Mouse (Mus musculus) left cerebral cortex, adult 2 months (tissue): ENCODE measurements around the gene Scd2. TPM values are rescaled to one million over a fixed set of nuclear protein-coding genes. Genes with fewer than 3 reads are reported as not detected.

Experiments
- DNase-seq, 2 experiments: peaks; one replicate each; pipeline ENCODE4 v3.0.0; 2021 to 2022; ENCODE audit warnings: low spot score in 2 of 2, mixed read lengths in 1 of 2; ENCODE audit errors: extremely low spot score in 1 of 2
- H3K27ac ChIP-seq: fragments of 200-600 bp; 2 replicates; pipeline ENCODE4 v1.8.1; 2022
- H3K4me3 ChIP-seq: fragments of 200-600 bp; 2 replicates; pipeline ENCODE4 v1.8.1; 2022
- CTCF ChIP-seq: fragments of 200-600 bp; IDR thresholded peaks from 2 replicates; pipeline ENCODE4 v1.8.1; 2022; ENCODE audit warnings: antibody characterized with exemption, mild to moderate bottlenecking, moderate library complexity
- intact Hi-C: fragments of 180-260 bp; cut with DNase I; formaldehyde crosslinking; loops from one replicate; pipeline ENCODE4 v1.15.1; 2025
- total RNA-seq, 2 experiments: library from RNA; stranded (reverse); gene quantifications; 2 replicates each; pipeline ENCODE4 v1.2.3; 2021

Gene Scd2
- total RNA-seq, 2 experiments from 2014 or later, result 580 to 609 TPM

- intact Hi-C loops, result no loop called here
- TF ChIP-seq CTCF, result no peak
Measured at GRCm38 (mm10) chr19:44287415-44288110, 5.9 kb upstream of the Scd2 start.

GRCm38 (mm10) chr19:44292083-44292482 is 1.4 kb upstream of the Scd2 start:
- no peak for DNase-seq
- TF ChIP-seq CTCF, result no peak
- intact Hi-C loops, result no loop called here
- H3K27ac ChIP-seq, result no peak overlapping the region
- H3K4me3 ChIP-seq, result no peak overlapping the region

More at GRCm38 (mm10) chr19:44287415-44288110, 5.9 kb upstream of the Scd2 start:
- no peak overlapping the region for H3K4me3 ChIP-seq
- H3K27ac ChIP-seq, result no peak overlapping the region
- DNase-seq, result no peak

- no peak for DNase-seq
- no peak overlapping the region for H3K4me3 ChIP-seq
- intact Hi-C loops, result no loop called here
- TF ChIP-seq CTCF, result no peak
- peak overlapping the region; percentile 99 for H3K27ac ChIP-seq
Measured at GRCm38 (mm10) chr19:44292483-44292882, 991 bp upstream of the Scd2 start.

- intact Hi-C loops, result loop anchor here (1.0 kb wide), 1 partner anchor 27 kb away; no protein-coding TSS in a partner anchor
- H3K27ac ChIP-seq, result peak overlapping the region; percentile 99
- peak; percentile 91 to 93 for DNase-seq
- no peak; the same call in none of the 2 replicates for TF ChIP-seq CTCF
- peak overlapping the region; percentile 94 for H3K4me3 ChIP-seq
Measured at GRCm38 (mm10) chr19:44293769-44294551, 486 bp downstream of the Scd2 start.

GRCm38 (mm10) chr19:44294588-44295041 is 1.1 kb downstream of the Scd2 start:
- peak; percentile 96 for TF ChIP-seq CTCF
- intact Hi-C loops, result loop anchor here (1.0 to 5.0 kb wide), 3 partner anchors 27 to 97 kb away; no protein-coding TSS in a partner anchor
- peak overlapping the region; percentile 99 for H3K27ac ChIP-seq
- peak; percentile 88 to 91 for DNase-seq
- H3K4me3 ChIP-seq, result peak overlapping the region; percentile 94

GRCm38 (mm10) chr19:44295251-44295650 is 1.8 kb downstream of the Scd2 start:
- intact Hi-C loops, result loop anchor here (1.0 to 5.0 kb wide), 2 partner anchors 47 to 98 kb away; no protein-coding TSS in a partner anchor
- DNase-seq, result peak in 1 of 2 experiments; percentile 40
- H3K27ac ChIP-seq, result peak overlapping the region; percentile 99
- H3K4me3 ChIP-seq, result peak overlapping the region; percentile 94
- no peak for TF ChIP-seq CTCF

GRCm38 (mm10) chr19:44295741-44296140 is 2.3 kb downstream of the Scd2 start:
- intact Hi-C loops, result loop anchor here (1.0 to 5.0 kb wide), 2 partner anchors 47 to 98 kb away; no protein-coding TSS in a partner anchor
- TF ChIP-seq CTCF, result peak; percentile 99
- peak; percentile 85 to 89 for DNase-seq
- Histone ChIP-seq H3K4me3 (peak overlapping the region; percentile 94), H3K27ac (peak overlapping the region; percentile 99)

GRCm38 (mm10) chr19:44296186-44296585 is 2.7 kb downstream of the Scd2 start:
- no peak for DNase-seq
- Histone ChIP-seq H3K4me3 (peak overlapping the region; percentile 94), H3K27ac (peak overlapping the region; percentile 99)
- intact Hi-C loops, result loop anchor here (5.0 kb wide), 1 partner anchor 99 kb away; no protein-coding TSS in a partner anchor
- TF ChIP-seq CTCF, result no peak

- Histone ChIP-seq H3K4me3 (peak overlapping the region; percentile 94), H3K27ac (peak overlapping the region; percentile 99)
- DNase-seq, result no peak
- no peak for TF ChIP-seq CTCF
- intact Hi-C loops, result loop anchor here (5.0 kb wide), 1 partner anchor 100 kb away; no protein-coding TSS in a partner anchor
Measured at GRCm38 (mm10) chr19:44297068-44297760, 3.7 kb downstream of the Scd2 start.

GRCm38 (mm10) chr19:44297862-44298261 is 4.4 kb downstream of the Scd2 start:
- intact Hi-C loops, result loop anchor here (5.0 kb wide), 1 partner anchor 101 kb away; no protein-coding TSS in a partner anchor
- Histone ChIP-seq H3K27ac (peak overlapping the region; percentile 99), H3K4me3 (peak overlapping the region; percentile 94)
- no peak for TF ChIP-seq CTCF
- no peak for DNase-seq

- TF ChIP-seq CTCF, result no peak
- intact Hi-C loops, result loop anchor here (5.0 kb wide), 1 partner anchor 102 kb away; no protein-coding TSS in a partner anchor
- DNase-seq, result no peak
- peak overlapping the region; percentile 94 for H3K4me3 ChIP-seq
- peak overlapping the region; percentile 70 for H3K27ac ChIP-seq
Measured at GRCm38 (mm10) chr19:44299078-44299477, 5.6 kb downstream of the Scd2 start.
